Mouse (Mus musculus): ENCODE measurements around the gene Olfr308.

GRCm38 (mm10) chr7:86321323-86321722, 4.1 kb downstream of the Olfr308 start:
- TF ChIP-seq CTCF (IDR thresholded peaks at IDR 0.05; ENCODE audit: extremely low read depth, insufficient read depth, insufficient read length, insufficient replicate concordance) (no peak), POLR2A (IDR thresholded peaks at IDR 0.05; ENCODE audit: low read depth, low read length) (no peak)

All from spleen, adult 2 months (tissue).